Mouse (Mus musculus): ENCODE data around the gene Pepd.

- TF ChIP-seq CTCF (IDR thresholded peaks at IDR 0.05 in 2 of 3, conservative IDR thresholded peaks at IDR 0.05 in 1 of 3; ENCODE audit: control insufficient read depth in 1 of 3, insufficient read depth in 1 of 3, low read depth in 2 of 3, low read length in 3 of 3, poor library complexity in 1 of 3, severe bottlenecking in 1 of 3) (no peak), POLR2A (IDR thresholded peaks at IDR 0.05; ENCODE audit: control insufficient read depth in 1 of 2, insufficient read depth in 1 of 2, low read depth in 1 of 2, low read length in 2 of 2, poor library complexity in 1 of 2) (no peak), GATA1 (IDR thresholded peaks at IDR 0.05; ENCODE audit: low read depth, low read length) (no peak), MXI1 (IDR thresholded peaks at IDR 0.05; ENCODE audit: low read depth, low read length) (no peak), MAX (IDR thresholded peaks at IDR 0.05; ENCODE audit: low read length) (no peak), ETS1 (IDR thresholded peaks at IDR 0.05; ENCODE audit: low read depth, low read length) (no peak), SMC3 (IDR thresholded peaks at IDR 0.05; ENCODE audit: low read depth, low read length) (no peak), ELF1 (IDR thresholded peaks at IDR 0.05; ENCODE audit: low read depth, low read length) (no peak), ZMIZ1 (IDR thresholded peaks at IDR 0.05; ENCODE audit: low read depth, low read length) (no peak), MEF2A (IDR thresholded peaks at IDR 0.05; ENCODE audit: extremely low read depth, insufficient replicate concordance, low read depth, low read length, poor library complexity, severe bottlenecking) (no peak)
Observed at GRCm38 (mm10) chr7:35066640-35067212, 154.5 kb downstream of the Pepd start.

Measured in MEL (cell line).